Mouse (Mus musculus) left cerebral cortex, postnatal 36 days (tissue): ENCODE results near the gene Gm4952. TPM values are rescaled to one million over a fixed set of nuclear protein-coding genes. Genes with fewer than 3 reads are reported as not detected.
A peak's percentile ranks its signal among the peaks of the same experiment; 100 is the strongest.

Source experiments
- DNase-seq, 2 experiments: peaks; one replicate each; pipeline ENCODE4 v3.0.0; 2021 to 2022; ENCODE audit warnings: low spot score in 2 of 2, mixed read lengths in 1 of 2
- intact Hi-C: fragments of 180-260 bp; cut with DNase I; formaldehyde crosslinking; loops from one replicate; pipeline ENCODE4 v1.15.1; 2025
- total RNA-seq, 2 experiments: library from RNA; stranded (reverse); gene quantifications; 2 replicates each; pipeline ENCODE4 v1.2.3; 2021

The Gm4952 gene
- not detected for total RNA-seq

DNA sequence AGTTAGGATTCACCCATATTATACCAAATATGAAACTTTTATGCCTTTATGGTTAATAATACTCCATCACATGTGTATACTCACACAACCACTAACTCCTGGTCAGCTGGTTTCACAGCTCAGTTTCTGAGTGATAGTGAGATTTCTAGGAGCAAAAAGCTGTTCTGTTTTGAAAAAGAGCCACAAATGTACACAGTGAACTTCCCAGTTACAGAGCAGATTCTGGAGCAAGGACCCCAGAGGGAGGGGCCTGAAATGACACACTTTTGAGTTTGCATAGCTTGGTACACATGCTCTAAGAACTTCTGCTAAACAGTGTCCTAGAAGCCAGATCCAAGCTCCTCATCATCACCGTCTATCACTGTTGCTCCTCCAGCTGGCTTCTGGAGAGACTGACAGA lies at the start of gene Gm4952:
TSS of gene Gm4952 (plus strand) at position 301 of the 400 bp plus-strand sequence.
- DNase-seq, result no peak
- intact Hi-C loops, result loop anchor here (10.0 kb wide), 3 partner anchors 165 to 595 kb away; no protein-coding TSS in a partner anchor

DNA sequence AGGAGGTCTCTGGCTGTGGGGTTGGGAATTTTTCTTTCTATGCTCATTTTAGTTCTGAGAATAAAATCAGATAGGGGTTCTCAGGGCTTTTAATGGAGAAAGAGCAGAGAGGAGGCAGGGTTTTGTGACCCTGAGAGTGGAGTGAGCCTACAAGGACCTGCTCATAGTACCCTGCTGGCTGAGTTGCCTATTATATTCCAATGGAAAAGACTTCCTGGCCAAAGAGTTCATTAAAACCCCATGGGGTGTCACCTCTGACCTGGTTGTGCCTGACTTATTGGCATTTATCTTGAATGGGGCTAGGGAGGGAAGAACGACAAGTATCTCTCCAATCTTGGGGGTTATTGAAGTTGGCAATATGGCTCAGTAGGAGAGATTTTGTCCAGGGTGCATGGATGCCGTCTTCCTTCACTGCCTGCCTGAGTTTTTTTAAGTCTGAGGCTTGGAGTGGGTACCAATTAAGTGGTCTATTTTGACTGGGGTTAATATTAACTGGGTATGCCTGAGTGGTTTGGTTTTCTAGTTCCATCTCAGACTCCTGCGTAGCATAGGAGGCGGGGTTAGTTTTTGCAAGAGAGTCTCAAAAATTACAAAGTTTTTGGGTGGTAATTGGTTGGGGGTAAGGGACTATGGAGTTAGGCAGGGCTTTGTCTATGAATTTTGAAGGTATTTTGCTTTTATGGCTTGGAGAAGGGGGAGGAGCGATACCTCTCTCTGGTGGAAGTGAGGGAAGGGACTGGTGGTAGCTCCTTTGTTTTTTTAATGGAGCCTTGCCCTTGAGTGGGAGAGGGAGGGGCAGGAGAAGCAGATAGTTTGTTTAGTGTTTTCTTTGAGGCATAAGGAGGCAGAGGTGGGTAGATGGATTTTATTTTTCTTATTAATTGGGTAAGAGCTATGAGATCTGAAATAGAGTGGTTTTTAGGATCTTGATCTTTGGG lies 49.5 kb upstream of the Gm4952 start:
- DNase-seq, result no peak
- intact Hi-C loops, result no loop called here

DNA sequence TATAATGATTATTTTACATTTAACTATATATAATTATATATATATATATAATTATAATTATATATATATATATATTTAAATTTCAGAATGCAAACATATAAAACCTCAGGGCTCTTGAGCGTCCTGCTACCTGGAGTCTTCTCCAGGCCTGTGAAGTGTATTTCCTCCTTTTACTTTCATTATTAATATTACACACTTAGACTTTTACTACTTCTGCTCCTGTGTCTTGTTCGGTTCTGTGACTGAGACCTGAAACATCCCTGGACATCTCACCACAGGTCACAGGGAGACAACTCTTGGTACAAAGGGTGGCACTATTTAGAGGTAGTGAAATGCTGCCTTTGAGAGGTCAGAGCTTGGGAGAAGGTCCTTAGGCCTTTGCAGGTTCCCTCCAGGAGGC lies 43.5 kb upstream of the Gm4952 start:
- intact Hi-C loops, result no loop called here

DNA sequence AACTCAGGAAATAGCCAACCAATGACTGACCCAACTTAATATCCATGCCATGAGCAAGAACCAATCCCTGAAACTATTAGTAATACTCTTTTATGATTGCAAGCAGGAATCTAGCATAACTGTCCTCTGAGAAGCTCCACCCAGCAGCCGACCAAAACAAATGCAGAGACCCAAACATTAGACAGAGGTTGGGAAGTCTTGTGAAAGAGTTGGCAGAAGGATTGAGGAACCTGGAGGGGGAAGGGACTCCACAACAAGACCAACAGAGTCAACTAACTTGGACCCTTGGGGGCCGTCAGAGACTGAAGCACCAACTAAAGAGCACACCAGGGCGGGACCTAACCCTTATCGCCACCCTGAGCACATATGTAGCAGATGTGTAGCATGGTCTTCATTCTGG lies 41.6 kb upstream of the Gm4952 start:
- intact Hi-C loops, result no loop called here
- DNase-seq, result no peak

More for the DNA sequence above, 43.5 kb upstream of the Gm4952 start:
- no peak for DNase-seq

DNA sequence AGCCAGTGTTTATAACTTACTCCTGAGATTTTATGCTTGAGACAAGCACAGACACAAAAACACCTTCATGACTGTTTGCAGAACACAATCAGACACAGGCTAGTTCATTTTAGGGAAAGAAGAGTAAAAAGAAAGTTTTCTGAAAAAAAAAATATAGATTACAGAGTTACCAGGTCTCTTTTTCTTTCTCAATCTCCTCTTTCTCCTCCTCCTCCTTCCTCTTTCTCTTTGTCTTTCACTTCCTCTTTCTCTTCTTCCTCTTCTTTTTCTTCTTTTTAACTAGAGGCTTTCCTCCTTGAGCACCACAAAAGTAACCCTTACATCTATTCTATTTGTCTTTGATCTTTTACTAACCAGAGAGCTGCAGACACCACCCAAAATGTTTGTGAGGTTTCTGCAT lies 35.6 kb upstream of the Gm4952 start:
- intact Hi-C loops, result no loop called here
- no peak for DNase-seq

DNA sequence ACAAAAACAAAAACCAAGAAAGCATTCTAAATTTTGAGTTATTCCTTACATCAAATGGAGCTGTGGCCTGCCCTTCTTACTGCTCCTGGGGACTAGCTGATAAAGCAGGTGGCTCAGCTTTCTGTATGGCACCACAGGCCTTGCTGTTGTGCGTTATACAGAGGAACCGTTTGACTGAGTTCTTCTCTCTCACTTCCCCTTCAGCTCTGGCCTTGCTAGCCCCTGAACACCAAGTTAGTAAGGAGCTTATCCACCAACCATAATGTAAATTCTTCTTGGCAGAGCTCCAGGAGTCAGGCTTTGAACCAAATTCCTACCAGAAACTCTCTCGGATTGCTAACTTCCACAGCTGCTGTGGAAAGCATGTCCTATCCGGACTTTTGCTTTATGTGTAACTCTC lies 32.8 kb upstream of the Gm4952 start:
- intact Hi-C loops, result no loop called here
- DNase-seq, result no peak

DNA sequence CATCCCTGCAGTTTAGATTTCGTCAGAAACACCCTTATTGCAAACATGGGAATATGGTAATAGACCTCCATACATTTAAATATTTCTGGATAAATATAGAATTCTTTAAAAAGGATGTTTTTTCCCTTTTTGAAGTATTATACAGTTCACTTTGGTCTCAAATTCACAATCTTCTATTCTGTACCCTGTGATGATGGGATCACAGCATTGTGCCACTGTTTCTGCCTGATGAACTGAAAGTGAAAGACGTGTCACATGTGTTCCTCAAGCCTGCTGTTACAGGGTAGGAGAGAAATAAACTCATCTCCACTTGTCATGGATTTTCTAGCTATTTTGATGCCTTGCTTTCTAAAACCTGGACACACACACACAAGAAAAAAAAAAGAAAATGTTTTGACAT lies 28.9 kb upstream of the Gm4952 start:
- intact Hi-C loops, result no loop called here
- no peak for DNase-seq

DNA sequence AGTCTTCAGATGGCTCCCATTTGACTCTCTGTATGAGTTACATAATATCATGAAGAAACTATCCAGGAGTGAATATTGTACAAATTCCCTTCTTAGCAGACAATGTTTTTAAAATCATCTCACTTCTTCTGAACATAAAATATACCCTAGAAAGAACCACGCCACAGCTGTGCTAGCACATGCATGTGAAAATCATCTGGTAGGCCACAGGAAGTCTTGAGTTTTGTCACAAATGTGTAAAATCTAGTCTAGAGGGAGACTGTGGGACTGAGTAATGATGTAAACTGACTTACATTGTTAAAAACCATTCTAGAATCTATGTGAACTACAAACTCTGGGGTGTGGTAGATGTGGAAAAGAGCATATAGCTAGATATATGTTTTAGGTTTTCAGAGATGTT lies 28.1 kb upstream of the Gm4952 start:
- DNase-seq, result no peak
- intact Hi-C loops, result no loop called here

DNA sequence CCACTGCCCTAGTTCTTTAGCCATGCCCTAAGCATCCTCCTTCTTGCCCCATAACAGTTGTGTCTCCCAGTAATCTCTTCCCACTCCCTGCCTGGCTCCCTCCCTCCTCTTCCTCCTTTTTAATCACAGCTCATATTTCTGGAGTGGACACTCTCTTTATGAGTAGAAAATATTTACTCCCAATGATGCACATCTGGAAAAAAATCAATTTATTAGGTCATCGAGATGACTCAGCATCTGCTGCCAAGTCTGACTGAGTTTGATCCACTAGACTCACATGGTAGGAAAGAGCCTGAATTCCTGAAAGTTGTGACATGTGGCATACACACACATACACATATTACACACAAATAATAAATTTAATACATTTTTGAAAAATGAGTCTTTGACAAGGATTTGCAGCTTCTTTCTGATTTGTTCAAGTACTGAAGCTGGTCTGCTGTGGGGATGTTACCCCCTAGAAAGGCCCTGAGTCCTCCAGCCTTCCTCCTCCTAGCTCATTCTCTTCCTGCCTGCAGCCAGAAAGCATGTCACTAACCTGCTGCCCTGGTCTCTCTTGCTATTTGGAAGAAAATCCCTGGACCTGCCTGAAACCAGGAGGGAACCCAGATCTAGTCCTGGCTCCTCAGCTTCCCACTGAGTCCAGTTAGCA lies 27.0 kb upstream of the Gm4952 start:
- intact Hi-C loops, result no loop called here

DNA sequence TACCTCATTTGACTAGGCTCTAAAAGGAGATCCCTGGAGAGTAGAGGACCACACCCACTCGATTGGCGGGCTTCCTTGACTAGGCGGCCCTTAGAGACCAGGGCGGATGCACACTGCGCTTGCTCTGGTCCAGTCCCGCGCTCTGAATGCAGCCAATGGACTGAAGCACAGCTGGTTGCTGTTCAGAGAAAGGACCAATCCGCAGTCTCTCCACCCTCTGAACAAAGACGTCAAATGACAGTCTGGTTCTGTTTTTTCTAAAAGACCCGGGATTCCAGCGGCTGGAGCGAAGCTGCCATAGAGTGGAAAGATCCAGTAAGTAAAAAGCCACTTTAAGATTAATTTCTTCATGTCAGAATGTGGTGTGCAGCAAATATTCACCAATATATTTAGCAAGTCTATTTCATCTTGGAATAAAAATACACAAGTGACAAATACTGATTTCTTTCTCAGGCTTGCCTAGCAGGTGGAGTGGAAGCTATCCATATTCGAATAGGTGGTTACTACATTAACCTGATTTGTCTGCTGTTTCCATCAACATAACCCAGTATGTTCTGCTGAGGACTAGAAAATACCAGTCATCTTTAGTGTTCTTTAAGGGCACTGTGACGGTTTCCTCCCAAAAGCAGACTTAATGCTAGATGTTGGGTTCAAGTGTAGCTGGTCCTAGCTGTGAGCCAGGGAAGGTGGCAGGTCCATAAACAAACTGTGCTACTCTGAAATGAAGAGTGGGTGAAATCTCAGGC lies 26.3 kb upstream of the Gm4952 start:
- intact Hi-C loops, result no loop called here

More for the DNA sequence above, 27.0 kb upstream of the Gm4952 start:
- no peak for DNase-seq

DNA sequence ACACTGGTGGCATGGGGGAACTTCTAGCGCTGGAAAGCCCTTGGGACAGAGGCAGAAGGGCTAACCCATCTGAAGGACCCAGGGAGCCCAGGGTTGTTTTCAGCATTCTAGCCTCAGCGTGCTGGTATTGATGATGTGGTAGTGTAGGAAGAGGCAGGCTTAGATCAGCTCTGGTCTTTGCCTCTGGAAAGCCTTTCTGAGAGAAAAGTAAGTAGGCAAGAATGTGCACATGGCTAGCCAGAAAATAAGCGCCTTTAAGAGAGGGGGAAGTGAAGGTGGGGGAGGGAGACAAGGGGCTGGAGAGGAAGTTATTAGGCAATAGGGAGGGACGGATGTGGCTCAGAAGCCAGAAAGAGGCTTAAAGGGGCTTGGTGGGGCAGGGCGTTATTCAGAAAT lies 25.8 kb upstream of the Gm4952 start:
- intact Hi-C loops, result no loop called here
- no peak for DNase-seq

More for the DNA sequence above, 26.3 kb upstream of the Gm4952 start:
- DNase-seq, result peak; percentile 61 to 73

DNA sequence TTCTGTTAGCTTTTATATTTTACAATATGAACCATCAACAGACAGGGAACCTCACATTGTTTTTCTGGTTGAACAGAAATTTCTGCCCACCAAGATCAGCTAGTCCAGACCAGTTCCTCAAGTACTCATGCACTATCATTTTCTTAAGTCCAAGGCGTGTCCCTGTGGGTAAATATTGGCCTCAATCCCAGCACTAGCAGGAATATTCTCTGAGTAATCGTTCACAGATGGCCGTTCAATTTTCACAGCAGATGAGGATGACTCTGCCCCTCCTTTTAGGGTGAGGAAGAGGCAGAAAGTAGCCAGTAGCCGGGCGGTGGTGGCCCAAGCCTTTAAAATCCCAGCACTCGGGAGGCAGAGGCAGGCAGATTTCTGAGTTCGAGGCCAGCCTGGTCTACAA lies 24.7 kb upstream of the Gm4952 start:
- intact Hi-C loops, result no loop called here
- no peak for DNase-seq

DNA sequence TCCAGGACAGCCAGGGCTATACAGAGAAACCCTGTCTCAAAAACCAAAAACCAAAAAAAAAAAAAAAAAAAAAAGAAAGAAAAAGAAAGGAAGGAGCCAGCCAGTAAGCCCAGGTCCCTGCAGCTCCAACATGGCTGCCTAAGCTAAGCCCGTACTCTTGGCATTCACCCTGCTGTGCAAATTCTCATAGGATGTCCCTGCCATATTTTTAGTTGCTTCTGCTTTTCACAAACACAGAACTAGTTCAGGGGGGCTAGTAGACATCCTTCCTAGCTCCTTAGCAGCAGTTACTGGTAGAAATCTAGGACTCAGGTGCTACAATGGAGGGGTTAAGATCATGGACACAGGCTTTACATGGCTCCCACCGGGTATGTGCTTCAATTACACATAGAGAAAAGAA lies 24.3 kb upstream of the Gm4952 start:
- intact Hi-C loops, result no loop called here
- no peak for DNase-seq

DNA sequence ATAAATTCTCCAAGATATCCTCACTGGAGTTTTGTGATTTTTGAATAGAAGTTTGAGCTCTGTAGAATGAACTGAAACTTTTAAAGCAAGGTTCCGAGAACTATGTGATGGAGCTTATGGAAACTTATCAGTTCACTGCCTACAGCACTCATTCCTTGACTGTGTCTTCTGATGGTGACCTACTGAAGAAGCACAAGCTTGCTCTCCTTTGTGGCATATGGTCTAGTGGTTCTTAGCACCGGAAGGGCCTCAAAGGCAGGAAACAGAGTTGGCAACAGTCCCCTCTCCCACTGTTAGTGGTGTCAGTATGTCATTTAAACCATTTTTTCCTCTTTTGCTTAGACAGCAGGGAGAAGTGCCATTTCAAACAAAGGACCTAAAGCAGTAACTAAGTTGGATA lies 23.1 kb upstream of the Gm4952 start:
- no peak for DNase-seq
- intact Hi-C loops, result no loop called here

DNA sequence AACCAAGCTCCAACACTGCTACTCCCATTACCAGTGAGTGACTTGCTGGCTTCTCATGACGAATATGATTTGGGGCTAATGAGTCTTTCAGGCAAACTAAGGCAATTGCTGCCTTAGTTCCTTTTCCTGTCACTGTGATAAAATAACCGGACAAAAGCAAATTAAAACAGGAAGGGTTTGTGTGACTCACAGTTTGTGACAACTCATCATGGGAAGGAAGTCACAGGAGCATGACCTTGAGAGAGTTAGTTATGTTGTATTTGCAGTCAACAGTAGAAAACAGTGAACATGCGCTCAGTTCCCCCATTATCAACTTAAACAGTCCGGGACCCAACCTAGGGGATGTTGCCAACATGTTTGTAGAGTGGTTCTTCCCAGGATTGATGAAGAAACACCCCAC lies 14.5 kb upstream of the Gm4952 start:
- intact Hi-C loops, result no loop called here

DNA sequence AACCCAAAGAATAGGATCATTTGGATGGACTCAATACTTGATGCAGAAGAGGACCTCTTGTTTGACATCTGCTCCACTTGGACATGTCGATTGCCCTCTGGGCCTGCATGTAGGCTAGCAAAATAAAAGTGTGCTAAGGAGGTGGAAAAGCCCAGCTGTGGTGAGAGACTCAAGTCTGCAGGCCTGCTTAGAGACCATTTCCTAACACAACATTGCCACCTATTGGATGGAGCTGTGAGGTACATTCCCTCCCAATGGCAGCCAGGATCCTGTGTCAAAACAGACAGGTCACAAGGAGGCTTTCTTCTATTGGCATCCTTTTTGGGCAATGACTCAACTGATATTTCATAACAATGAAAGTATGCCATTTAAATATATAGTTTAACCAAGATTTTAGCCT lies 7.9 kb upstream of the Gm4952 start:
- peak; percentile 48 to 64 for DNase-seq
- intact Hi-C loops, result loop anchor here (1.0 to 10.0 kb wide), 5 partner anchors 74 to 587 kb away; no protein-coding TSS in a partner anchor

More for the DNA sequence above, 14.5 kb upstream of the Gm4952 start:
- no peak for DNase-seq

DNA sequence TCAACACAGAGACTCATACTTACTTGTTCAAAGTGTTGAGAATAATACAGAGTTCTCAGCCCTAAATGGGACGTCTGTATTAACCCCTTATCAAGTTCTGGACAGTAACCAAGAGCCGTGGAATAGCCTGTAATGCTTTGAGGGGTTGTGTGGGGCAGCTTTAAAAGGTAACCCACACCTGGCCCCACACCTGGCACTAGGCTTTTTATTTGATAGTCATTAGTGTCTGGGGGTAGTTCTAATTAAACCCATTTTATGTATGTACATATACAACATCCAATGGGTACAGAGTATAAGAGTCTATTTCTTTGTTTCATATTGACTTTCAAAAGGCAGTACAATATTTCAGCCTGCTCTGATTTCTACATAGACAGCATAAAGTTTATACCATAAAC lies 4.6 kb upstream of the Gm4952 start:
- intact Hi-C loops, result loop anchor here (10.0 kb wide), 3 partner anchors 160 to 590 kb away; no protein-coding TSS in a partner anchor
- DNase-seq, result no peak

DNA sequence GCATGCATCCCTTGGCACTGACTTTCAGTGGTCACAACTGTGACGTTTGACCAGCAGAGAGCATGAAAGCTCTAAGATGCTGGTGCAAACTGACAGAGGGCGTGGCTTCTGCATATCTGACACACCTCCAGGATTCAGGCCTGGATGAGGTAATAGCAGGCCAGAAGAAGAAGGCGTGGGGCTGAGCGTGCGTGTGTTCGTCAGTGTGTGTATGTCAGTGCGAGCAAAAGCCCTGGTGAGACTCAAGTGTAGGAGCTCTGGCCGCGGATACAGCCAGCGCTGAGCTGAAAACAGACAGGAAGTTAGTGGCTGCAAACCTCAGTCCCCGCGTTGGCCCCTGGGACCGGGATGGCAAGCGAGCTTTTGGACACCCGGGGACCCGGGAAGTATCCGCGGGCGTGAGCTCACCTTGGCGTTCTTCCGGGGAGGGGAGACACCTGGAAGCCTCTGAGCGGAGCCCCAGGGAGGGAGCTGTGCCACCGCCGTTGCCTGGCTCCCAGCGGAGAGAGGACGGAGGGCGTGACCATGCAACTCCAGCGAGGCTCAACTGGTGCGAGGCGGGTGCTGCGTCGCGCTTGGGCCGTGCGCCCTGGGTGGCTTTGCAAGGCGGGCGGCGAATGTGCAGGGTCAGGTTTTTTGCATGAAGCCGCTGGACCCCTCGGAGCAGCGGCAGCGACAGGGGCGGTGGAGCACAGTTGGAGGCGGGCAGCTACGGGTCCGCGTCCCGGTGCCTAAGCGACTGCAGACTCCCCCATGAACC lies 4.1 kb upstream of the Gm4952 start:
- peak; percentile 47 to 50 for DNase-seq
- intact Hi-C loops, result loop anchor here (2.0 to 10.0 kb wide), 4 partner anchors 161 to 591 kb away; no protein-coding TSS in a partner anchor
